Mouse (Mus musculus) spleen, adult 2 months (tissue): ENCODE measurements around the gene Clptm1.

Source experiments
- CTCF ChIP-seq: fragments of 200-500 bp; IDR thresholded peaks from 2 replicates; pipeline ENCODE4 v1.5.1; 2011; ENCODE audit warnings: mild to moderate bottlenecking, inconsistent platforms; ENCODE audit not compliant: insufficient read depth, insufficient read length, insufficient replicate concordance; ENCODE audit errors: extremely low read depth
- POLR2A ChIP-seq: fragments of 200-500 bp; IDR thresholded peaks from 2 replicates; pipeline ENCODE4 v1.6.1; 2011; ENCODE audit warnings: low read depth, low read length, inconsistent platforms

DNA sequence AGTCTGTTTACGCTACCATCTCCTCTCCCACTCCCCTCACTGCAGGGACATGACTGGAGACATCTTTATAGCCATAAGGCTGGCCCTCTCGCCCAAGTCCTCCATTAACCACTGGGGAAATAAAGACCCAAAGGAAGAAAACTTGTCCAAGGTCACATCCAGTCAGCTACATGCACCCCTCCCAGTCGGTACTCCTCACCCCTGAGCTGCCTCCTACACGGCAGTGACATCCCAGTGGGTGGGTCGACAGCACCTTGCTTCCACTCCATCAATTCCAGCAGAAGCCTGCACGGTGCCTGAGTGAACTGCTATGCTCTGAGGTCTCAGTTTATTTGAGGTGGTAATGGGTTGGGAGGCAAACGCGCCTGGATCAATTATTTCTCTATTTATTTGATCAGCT lies 893 bp downstream of the Clptm1 start:
- no peak for TF ChIP-seq CTCF
- TF ChIP-seq POLR2A: no peak
